Mouse (Mus musculus) cerebellum, adult 2 months (tissue): ENCODE data around the gene Aox4.

Experiments
- CTCF ChIP-seq: fragments of 200-500 bp; IDR thresholded peaks from 2 replicates; pipeline ENCODE4 v1.5.1; 2011; ENCODE audit warnings: low read depth, mild to moderate bottlenecking, control low read depth, low read length, moderate library complexity, borderline replicate concordance; ENCODE audit not compliant: insufficient read depth
- POLR2A ChIP-seq: fragments of 200-500 bp; IDR thresholded peaks from 2 replicates; pipeline ENCODE4 v1.6.1; 2011; ENCODE audit warnings: low read length, control low read depth, borderline replicate concordance; ENCODE audit not compliant: insufficient read depth

DNA sequence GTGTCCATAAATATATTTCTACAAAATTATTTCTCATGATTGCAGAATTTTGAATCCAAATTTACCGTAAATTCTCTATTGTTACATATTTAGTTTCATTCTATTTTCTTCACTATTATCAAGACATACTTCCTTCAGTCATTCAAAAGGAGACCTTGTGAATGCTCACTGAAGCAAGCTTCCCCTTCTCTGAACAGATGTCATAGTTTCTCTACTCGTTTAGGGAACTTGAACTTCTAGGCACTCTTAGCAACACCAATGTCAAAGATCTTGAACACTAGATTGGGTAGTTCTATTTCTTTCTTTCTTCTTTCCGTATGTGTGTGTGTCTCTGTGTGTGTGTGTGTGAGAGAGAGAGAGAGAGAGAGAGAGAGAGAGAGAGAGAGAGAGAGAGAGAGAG is 34.3 kb downstream of the Aox4 start:
- TF ChIP-seq CTCF: no peak
- TF ChIP-seq POLR2A: no peak
